Mouse (Mus musculus) small intestine, adult 2 months (tissue): ENCODE measurements around the gene Insig2. TPM values are rescaled to one million over a fixed set of nuclear protein-coding genes. Genes with fewer than 3 reads are reported as not detected.

Experiments used
- H3K27ac ChIP-seq: fragments of 200-500 bp; 2 replicates; pipeline ENCODE4 v1.5.1; 2012; ENCODE audit warnings: low read depth, low read length, control low read depth, inconsistent platforms; ENCODE audit not compliant: insufficient read depth
- H3K27me3 ChIP-seq: fragments of 200-500 bp; 2 replicates; pipeline ENCODE4 v1.6.1; 2012; ENCODE audit warnings: mild to moderate bottlenecking, moderate library complexity, low read length, inconsistent platforms; ENCODE audit not compliant: control insufficient read depth, insufficient read depth
- H3K36me3 ChIP-seq: fragments of 200-500 bp; 2 replicates; pipeline ENCODE4 v1.6.1; 2012; ENCODE audit warnings: mild to moderate bottlenecking, low read length, control low read depth, inconsistent platforms; ENCODE audit not compliant: control insufficient read depth, insufficient read depth
- H3K4me1 ChIP-seq: fragments of 200-500 bp; 2 replicates; pipeline ENCODE4 v1.6.1; 2012; ENCODE audit warnings: low read length, inconsistent platforms, mixed read lengths; ENCODE audit not compliant: control insufficient read depth, insufficient read depth, insufficient read length
- H3K4me3 ChIP-seq: fragments of 200-500 bp; 2 replicates; pipeline ENCODE4 v1.5.1; 2012; ENCODE audit warnings: low read depth, mild to moderate bottlenecking, control low read depth, inconsistent platforms, low read length, moderate library complexity
- CTCF ChIP-seq: fragments of 200-500 bp; IDR thresholded peaks from 2 replicates; pipeline ENCODE4 v1.5.1; 2012; ENCODE audit warnings: low read depth, mild to moderate bottlenecking, control low read depth, inconsistent platforms, low read length, moderate library complexity, mixed read lengths; ENCODE audit not compliant: insufficient replicate concordance, insufficient read length; ENCODE audit errors: extremely low read depth
- POLR2A ChIP-seq: fragments of 200-500 bp; IDR thresholded peaks from 2 replicates; pipeline ENCODE4 v1.6.1; 2012; ENCODE audit warnings: low read depth, mild to moderate bottlenecking, control low read depth, inconsistent platforms, low read length, moderate library complexity
- WGBS: fragments of 180-500 bp; shearing (Covaris S2); methylation state at CpG from one replicate; pipeline ENCODE4 v1.1.7; 2018; 5-methylcytosine and 5-hydroxymethylcytosine counted together
- polyA plus RNA-seq: library from polyadenylated mRNA; depleted of rRNA; stranded (reverse); fragments of >200 nt; gene quantifications from 2 replicates; pipeline ENCODE4 v1.2.3, GENCODE M21; 2012

The Insig2 gene
- polyA plus RNA-seq, 1 experiment, result 26.9 TPM

DNA sequence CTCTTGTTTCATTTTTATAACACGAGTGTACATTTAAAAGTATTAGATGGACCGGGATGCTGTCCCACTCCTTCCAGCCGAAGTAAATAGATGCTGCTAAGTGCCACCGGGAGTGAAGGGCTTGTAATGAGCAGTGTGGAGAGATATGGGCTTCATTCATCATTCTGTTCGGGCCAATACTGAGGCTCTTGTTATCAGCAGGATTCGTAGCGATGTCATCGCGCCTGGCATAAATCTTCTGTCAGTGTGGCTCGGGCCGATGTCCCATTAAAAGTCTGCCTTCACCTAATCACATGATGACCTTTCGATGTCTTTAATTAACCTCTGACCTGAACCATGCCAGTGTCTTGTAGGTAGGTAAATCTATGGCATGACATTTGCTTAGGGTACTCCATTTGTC, 39.1 kb upstream of the Insig2 start:
- no peak for TF ChIP-seq CTCF
- no peak for TF ChIP-seq POLR2A
- Histone ChIP-seq H3K4me1 (no peaks in the 10 kb centered on the region; the same call in 1 of the 2 replicates), H3K27me3 (no peaks in the 10 kb centered on the region), H3K4me3 (no peak overlapping the region), H3K27ac (no peak overlapping the region), H3K36me3 (no peaks in the 10 kb centered on the region)
- WGBS, result 29% methylated on average over 12 of the region's 12 CpGs

DNA sequence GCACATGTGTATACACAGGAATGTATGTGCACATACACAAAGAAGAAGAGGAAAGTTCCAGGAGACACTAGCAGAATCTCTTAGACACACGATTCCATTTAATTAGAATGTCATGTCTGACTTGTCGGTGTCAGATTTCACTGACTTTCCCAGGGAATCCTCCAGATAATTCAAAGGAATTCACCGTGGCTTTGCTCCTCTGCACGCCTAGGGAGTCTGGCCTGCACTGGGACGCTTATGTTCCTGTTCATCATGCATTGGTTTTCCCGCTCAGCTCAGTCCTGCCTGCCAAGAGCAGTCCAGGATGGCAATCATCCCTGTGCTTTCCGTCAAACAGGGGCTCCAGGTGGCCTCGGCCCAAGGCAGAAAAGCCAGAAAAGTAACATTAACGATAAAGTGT, 34.9 kb upstream of the Insig2 start:
- TF ChIP-seq CTCF (no peak), POLR2A (no peak)
- no peak overlapping the region for H3K4me3 ChIP-seq

GRCm38 (mm10) chr1:121360561-121360960, 28.2 kb upstream of the Insig2 start:
- H3K36me3 ChIP-seq, result no peaks in the 10 kb centered on the region
- H3K4me3 ChIP-seq, result no peak overlapping the region
- WGBS, result 53% methylated on average over 4 of the region's 4 CpGs
- no peak for TF ChIP-seq CTCF
- TF ChIP-seq POLR2A, result no peak
- no peak overlapping the region for H3K27ac ChIP-seq
- no peaks in the 10 kb centered on the region for H3K27me3 ChIP-seq
- peaks cover 2% of the 10 kb centered on the region; the same call in 1 of the 2 replicates for H3K4me1 ChIP-seq

More for the DNA sequence above, 34.9 kb upstream of the Insig2 start:
- Histone ChIP-seq H3K27ac (no peak overlapping the region), H3K36me3 (no peaks in the 10 kb centered on the region), H3K4me1 (no peaks in the 10 kb centered on the region), H3K27me3 (no peaks in the 10 kb centered on the region)
- 54% methylated on average over 9 of the region's 9 CpGs for WGBS

- 51% methylated on average over 12 of the region's 12 CpGs for WGBS
Measured at GRCm38 (mm10) chr1:121359680-121360079, 27.3 kb upstream of the Insig2 start.

GRCm38 (mm10) chr1:121353779-121354178, 21.4 kb upstream of the Insig2 start:
- Histone ChIP-seq H3K27me3 (no peaks in the 10 kb centered on the region), H3K4me1 (peaks cover 13% of the 10 kb centered on the region; the same call in 1 of the 2 replicates), H3K36me3 (no peaks in the 10 kb centered on the region), H3K27ac (no peak overlapping the region), H3K4me3 (no peak overlapping the region)
- no peak for TF ChIP-seq POLR2A
- no peak for TF ChIP-seq CTCF

More at GRCm38 (mm10) chr1:121359680-121360079, 27.3 kb upstream of the Insig2 start:
- Histone ChIP-seq H3K4me3 (no peak overlapping the region), H3K36me3 (no peaks in the 10 kb centered on the region), H3K27ac (no peak overlapping the region), H3K4me1 (peaks cover 2% of the 10 kb centered on the region; the same call in 1 of the 2 replicates), H3K27me3 (no peaks in the 10 kb centered on the region)
- TF ChIP-seq CTCF, result no peak
- no peak for TF ChIP-seq POLR2A

DNA sequence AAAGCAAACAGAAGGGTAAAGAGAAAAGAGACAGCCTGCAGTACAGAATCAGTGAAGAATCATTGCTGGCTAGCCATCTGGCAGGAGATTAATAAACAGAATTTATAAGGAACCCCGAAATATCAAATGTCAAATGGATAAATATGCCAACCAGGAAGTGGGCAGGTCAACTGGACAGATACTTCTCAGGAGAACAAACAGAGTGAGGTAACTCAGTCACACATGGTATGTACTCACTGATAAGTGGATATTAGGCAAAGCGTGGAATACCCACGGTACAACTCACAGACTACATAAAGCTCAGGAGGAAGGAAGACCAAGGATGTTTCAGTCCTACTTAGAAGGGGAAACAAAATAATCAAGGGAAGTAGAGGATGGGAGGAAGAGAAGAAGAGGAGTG, 18.6 kb upstream of the Insig2 start:
- Histone ChIP-seq H3K36me3 (no peaks in the 10 kb centered on the region), H3K27ac (peak overlapping the region; percentile 58; the same call in 1 of the 2 replicates)
- 24% methylated on average over 3 of the region's 3 CpGs for WGBS

DNA sequence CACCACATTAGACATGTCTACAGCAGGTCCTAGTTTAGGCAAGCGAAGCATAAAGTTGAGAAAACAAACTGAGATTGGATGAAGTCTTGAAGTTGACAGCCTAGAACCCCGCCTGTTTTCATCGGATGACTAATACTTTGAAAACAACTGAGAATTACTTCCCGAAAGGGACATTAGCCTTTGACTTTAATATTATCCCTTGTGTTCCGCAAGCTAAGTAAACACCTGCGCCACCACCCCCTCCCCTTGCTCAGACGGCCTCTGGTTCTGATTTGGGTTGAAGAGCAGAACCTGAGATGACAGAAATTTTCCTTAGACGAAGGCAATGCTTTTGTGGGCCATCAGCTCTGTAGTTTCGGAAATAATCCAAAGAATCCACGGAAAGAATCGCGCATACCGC, 18.2 kb upstream of the Insig2 start:
- TF ChIP-seq POLR2A, result no peak
- TF ChIP-seq CTCF, result no peak
- H3K4me1 ChIP-seq, result peaks cover 15% of the 10 kb centered on the region; the same call in 1 of the 2 replicates
- no peak overlapping the region for H3K4me3 ChIP-seq
- H3K27ac ChIP-seq, result peak overlapping the region; percentile 58
- H3K27me3 ChIP-seq, result no peaks in the 10 kb centered on the region
- H3K36me3 ChIP-seq, result no peaks in the 10 kb centered on the region
- WGBS, result 41% methylated on average over 13 of the region's 13 CpGs

More for the DNA sequence above, 18.6 kb upstream of the Insig2 start:
- TF ChIP-seq POLR2A (no peak), CTCF (no peak)
- no peaks in the 10 kb centered on the region for H3K27me3 ChIP-seq
- no peak overlapping the region for H3K4me3 ChIP-seq
- peaks cover 15% of the 10 kb centered on the region; the same call in 1 of the 2 replicates for H3K4me1 ChIP-seq
